Mouse (Mus musculus) R1 (cell line): Measurements from ENCODE around the gene Cacna2d1.

Experiments used
- DNase-seq: peaks from one replicate; pipeline ENCODE4 v3.0.0-alpha.2; 2018; ENCODE audit warnings: low read depth, low spot score

Cacna2d1 gene

GRCm38 (mm10) chr5:15934376-15935233, at the start of gene Cacna2d1:
Gene Cacna2d1, plus strand, starts transcription at chr5:15934691.
- DNase-seq = peak; percentile 54

- no peak for DNase-seq
Observed at GRCm38 (mm10) chr5:15895098-15895497, 39.4 kb upstream of the Cacna2d1 start.

- no peak for DNase-seq
Observed at GRCm38 (mm10) chr5:15896706-15897105, 37.8 kb upstream of the Cacna2d1 start.

- no peak for DNase-seq
Observed at GRCm38 (mm10) chr5:15906446-15906845, 28.0 kb upstream of the Cacna2d1 start.

- DNase-seq = no peak
Observed at GRCm38 (mm10) chr5:15914931-15915330, 19.6 kb upstream of the Cacna2d1 start.

GRCm38 (mm10) chr5:15928506-15928905, 6.0 kb upstream of the Cacna2d1 start:
- no peak for DNase-seq

GRCm38 (mm10) chr5:15933017-15933416, 1.5 kb upstream of the Cacna2d1 start:
- peak; percentile 32 for DNase-seq

- peak; percentile 64 for DNase-seq
Observed at GRCm38 (mm10) chr5:15933581-15934375, 713 bp upstream of the Cacna2d1 start.

- DNase-seq = peak; percentile 32
Observed at GRCm38 (mm10) chr5:15935234-15935728, 790 bp downstream of the Cacna2d1 start.

- peak; percentile 60 for DNase-seq
Observed at GRCm38 (mm10) chr5:15935831-15936710, 1.6 kb downstream of the Cacna2d1 start.

- DNase-seq = no peak
Observed at GRCm38 (mm10) chr5:15941191-15941725, 6.8 kb downstream of the Cacna2d1 start.

GRCm38 (mm10) chr5:15942051-15942450, 7.6 kb downstream of the Cacna2d1 start:
- DNase-seq = no peak

GRCm38 (mm10) chr5:15948290-15949037, 14.0 kb downstream of the Cacna2d1 start:
- peak; percentile 6 for DNase-seq

- no peak for DNase-seq
Observed at GRCm38 (mm10) chr5:15959760-15960159, 25.3 kb downstream of the Cacna2d1 start.

GRCm38 (mm10) chr5:15961866-15962265, 27.4 kb downstream of the Cacna2d1 start:
- DNase-seq = no peak

- DNase-seq = no peak
Observed at GRCm38 (mm10) chr5:15966888-15967287, 32.4 kb downstream of the Cacna2d1 start.

- DNase-seq = no peak
Observed at GRCm38 (mm10) chr5:15971821-15972220, 37.3 kb downstream of the Cacna2d1 start.

- no peak for DNase-seq
Observed at GRCm38 (mm10) chr5:15972351-15972750, 37.9 kb downstream of the Cacna2d1 start.

- no peak for DNase-seq
Observed at GRCm38 (mm10) chr5:15974652-15975051, 40.2 kb downstream of the Cacna2d1 start.

- no peak for DNase-seq
Observed at GRCm38 (mm10) chr5:15979225-15979624, 44.7 kb downstream of the Cacna2d1 start.
